Mouse (Mus musculus): ENCODE measurements at regions not wholly inside any gene's neighbourhood (a gene's known extent, or its start where the extent isn't known, plus 50 kb on each side); places are given as distances from the start of the nearest gene placed in this dataset.

DNA sequence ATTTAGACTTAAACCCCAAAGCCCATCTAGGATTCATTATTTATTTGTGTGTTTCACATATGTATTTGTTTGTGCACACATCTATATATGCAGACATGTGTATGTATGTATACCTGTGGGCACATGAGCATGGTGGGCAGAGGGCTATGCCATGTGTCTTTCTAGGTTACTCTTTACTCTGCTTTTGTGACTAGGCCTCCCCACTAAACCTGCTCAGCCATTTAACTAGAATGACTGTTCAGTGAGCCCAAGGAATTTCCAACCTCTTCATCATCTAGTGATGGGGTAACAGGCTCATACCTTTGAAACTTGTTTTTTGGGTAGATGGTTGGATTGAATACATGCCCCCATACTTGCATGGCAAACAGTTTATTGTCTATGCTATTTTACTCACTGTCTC lies 321.1 kb upstream of the Adam34 start:
- no peak for TF ChIP-seq CTCF (conservative IDR thresholded peaks at IDR 0.05; ENCODE audit: insufficient read depth, insufficient read length, low read depth, low read length)
- TF ChIP-seq POLR2A (IDR thresholded peaks at IDR 0.05; ENCODE audit: low read depth, low read length), result no peak

All from kidney, adult 2 months (tissue).